Mouse (Mus musculus): ENCODE measurements at regions not wholly inside any gene's neighbourhood (a gene's known extent, or its start where the extent isn't known, plus 50 kb on each side); places are given as distances from the start of the nearest gene placed in this dataset.

DNA sequence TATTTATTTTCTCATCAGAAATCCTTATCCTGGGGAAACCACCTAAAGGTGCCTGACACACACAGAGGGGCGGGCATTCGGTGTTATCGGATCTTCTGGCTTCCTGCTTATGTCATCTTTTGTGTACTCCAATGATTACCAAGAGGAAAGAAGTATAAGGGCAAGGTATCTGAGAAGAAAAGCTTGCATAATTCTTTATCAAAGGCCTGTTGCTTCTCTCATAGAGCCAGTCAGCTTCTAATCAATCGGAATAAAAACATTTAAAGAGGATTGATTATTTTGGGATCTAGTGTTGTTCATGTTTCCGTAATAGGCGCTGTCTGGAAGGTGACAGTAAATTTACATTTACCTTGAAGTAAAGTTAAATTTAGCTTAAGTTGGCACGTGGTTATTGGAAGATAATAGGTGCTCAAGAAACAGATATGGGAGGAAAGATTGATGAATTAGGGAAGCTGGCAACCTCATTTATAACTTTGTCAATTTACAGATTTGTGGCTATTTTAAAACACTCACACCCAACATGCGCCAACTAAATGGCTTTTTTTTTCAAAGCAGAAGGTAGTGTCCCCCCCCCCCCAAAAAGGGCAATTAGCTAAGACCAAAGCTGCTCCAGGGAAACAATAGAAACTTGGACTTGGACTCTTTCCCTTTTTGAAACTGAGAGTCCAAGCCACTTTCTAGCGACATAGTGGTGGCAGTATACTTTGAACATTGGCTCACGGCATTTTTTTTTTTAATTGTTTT, 98.3 kb upstream of the Cpm start:
- TF ChIP-seq CTCF (IDR thresholded peaks at IDR 0.05), result no peak
- intact Hi-C loops (cut with DNase I), result no loop called here
- no peak for DNase-seq
- Histone ChIP-seq H3K4me3 (no peak overlapping the region), H3K27ac (no peak overlapping the region)

DNA sequence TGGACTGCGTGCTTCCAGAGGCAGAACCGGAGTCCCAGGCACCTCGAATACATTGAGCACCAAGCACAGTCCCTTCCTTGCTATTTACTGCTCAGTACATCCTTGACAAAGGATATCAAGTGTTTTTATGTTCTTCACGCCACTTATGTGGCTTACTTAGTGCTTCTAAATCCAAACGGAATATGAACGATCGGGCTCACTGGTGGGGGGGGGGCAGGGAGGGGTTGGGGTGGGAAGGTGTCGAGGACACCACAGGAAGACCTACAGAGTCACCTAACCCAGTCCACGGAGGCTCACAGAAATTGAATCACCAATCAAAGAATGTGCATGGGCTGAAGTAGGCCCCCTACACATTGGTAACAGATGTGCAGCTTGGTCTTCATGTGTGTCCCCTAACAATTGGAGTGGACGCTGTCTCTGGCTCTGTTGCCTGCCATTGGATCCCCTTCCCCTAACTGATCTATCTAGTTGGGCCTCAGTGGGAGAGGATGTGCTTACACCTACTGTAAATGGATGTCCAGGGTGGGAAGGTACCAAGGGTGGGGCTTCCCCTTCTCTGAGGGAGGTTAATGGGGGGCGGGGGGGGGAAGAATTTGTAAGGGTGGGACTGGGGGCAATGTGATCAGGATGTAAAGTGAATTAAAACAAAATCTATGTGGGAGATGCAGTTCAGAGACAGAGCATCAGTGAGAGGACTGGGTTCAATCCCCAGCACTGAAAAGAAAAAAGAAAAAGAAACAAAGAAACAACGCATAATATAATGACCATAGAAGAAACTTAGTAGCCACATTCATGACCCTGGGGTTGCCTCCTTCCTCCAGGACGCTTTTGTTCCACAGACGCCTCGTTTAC, 99.1 kb upstream of the Cpm start:
- no peak overlapping the region for H3K27ac ChIP-seq
- no peak for DNase-seq
- H3K4me3 ChIP-seq, result no peak overlapping the region
- TF ChIP-seq CTCF (IDR thresholded peaks at IDR 0.05), result no peak
- intact Hi-C loops (cut with DNase I), result no loop called here

DNA sequence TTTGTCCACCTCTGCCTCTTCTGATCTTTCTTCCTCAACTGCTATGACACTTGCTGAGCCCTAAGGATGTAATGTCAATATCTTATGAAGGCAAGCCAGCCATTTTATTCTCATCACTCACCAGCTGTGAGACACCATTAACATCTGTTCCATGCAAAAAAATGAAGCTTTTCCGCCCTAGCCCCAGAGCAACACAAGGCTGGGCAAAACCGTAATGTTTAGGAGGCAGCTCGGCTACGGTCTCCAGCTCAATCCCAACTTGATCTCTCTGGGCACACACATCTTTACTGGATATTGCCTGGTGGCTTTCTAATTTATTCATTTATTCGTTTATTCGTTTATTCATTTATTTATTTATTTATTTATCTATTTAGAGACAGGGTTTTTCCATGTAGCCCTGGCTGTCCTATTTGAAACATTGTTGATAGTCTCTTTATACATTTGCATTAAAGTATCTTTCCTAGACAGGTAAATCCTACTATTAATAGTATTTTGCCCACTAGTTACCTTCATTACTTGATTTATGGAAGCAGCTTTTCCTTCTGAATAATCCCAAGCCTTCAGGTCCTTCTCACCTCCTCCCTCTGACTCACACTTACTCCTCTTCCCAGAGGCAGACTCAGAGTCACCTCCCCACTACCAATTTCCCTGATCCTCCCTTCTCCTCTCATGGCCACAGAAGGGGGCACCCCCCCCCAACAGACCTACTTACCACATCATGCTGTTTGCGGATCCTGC, 99.9 kb upstream of the Cpm start:
- no peak for TF ChIP-seq CTCF (IDR thresholded peaks at IDR 0.05)
- DNase-seq, result no peak
- intact Hi-C loops (cut with DNase I), result no loop called here
- Histone ChIP-seq H3K27ac (no peak overlapping the region), H3K4me3 (no peak overlapping the region)

DNA sequence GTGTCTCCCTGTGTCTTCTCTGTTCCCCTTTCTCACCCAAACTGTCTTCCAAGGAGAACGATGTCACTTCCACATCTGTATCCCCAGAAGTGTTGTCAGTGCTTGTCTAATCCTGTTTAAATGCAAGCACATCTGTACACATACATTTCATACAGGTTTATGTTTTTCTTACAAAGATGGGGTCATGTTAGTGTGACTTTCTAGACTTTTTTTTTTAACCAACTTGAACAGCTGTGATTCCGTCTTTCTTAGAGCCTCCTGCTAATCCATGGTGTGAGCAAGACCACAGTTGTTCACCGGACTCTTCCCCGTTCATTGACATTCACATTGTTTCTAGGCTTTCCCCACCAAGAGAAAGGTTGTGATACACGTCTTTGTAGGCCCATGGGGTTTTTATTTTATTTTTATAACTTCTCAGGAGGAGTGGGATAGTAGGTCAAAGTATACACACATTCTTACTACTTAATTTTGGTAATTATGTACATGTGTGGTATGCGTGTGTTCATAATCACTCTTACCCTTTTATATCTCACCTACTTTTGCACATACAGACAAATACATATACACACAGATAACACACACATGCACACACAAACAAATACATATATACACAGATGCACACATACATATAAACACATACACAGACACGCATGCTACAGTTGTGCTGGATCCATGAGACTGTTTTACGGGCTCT, 100.6 kb upstream of the Cpm start:
- DNase-seq, result no peak
- Histone ChIP-seq H3K27ac (no peak overlapping the region), H3K4me3 (no peak overlapping the region)
- intact Hi-C loops (cut with DNase I), result no loop called here
- TF ChIP-seq CTCF (IDR thresholded peaks at IDR 0.05), result no peak

DNA sequence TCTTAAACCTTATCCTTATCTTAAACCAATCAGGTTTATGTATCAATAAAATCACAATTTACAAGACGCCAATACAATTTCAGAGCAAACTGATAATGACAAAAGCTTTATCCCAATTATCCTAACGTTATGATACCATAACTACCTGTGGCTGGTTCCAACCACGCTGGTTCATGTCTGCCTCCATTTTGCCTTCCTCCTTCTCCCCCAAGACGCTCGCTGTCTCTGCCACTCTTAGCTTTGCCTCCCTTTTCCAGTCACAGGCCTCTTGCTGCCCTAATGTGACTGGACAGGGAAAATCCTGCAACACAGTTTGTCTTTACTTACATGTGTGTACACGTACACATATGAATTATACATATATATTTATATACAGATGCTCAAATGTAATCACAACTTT, 101.3 kb upstream of the Cpm start:
- Histone ChIP-seq H3K4me3 (no peak overlapping the region), H3K27ac (no peak overlapping the region)
- intact Hi-C loops (cut with DNase I), result no loop called here
- TF ChIP-seq CTCF (IDR thresholded peaks at IDR 0.05), result no peak
- no peak for DNase-seq

DNA sequence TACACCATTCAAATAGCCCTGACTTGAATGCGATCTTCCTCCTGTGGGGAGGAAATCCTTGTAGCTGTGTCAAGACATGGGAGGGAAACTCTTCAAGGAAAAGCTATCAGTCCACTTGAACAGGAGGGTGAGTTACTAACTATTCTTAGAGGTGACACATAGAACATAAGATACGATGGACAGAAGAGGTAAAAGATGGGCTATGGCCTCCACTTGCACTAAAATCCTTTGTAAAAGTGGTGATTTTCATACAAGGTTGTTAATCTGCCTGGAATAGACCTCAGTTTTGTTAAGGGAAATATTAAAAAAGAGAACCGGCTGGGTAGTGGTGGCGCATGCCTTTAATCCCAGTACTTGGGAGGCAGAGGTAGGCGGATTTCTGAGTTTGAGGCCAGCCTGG, 102.1 kb upstream of the Cpm start:
- intact Hi-C loops (cut with DNase I), result no loop called here
- TF ChIP-seq CTCF (IDR thresholded peaks at IDR 0.05), result no peak
- H3K4me3 ChIP-seq, result no peak overlapping the region
- no peak for DNase-seq
- H3K27ac ChIP-seq, result no peak overlapping the region

DNA sequence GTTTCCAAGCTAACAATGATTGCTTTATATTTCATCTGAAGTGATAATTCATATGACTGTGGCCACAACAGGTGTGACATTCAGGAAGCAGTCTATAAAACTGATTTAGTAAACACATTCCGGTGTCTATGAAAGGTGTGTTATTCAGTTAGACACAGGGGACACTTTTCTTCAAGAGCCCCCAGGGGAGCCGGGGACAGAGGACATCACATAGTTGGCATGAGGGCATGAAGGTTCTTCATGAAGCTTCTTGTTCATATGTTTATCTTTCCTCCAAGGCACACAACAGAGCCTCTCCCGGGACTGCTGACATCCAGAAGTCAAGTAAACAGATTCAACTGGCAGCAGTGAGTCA, 102.5 kb upstream of the Cpm start:
- no peak for TF ChIP-seq CTCF (IDR thresholded peaks at IDR 0.05)
- intact Hi-C loops (cut with DNase I), result no loop called here
- Histone ChIP-seq H3K4me3 (no peak overlapping the region), H3K27ac (no peak overlapping the region)
- no peak for DNase-seq

DNA sequence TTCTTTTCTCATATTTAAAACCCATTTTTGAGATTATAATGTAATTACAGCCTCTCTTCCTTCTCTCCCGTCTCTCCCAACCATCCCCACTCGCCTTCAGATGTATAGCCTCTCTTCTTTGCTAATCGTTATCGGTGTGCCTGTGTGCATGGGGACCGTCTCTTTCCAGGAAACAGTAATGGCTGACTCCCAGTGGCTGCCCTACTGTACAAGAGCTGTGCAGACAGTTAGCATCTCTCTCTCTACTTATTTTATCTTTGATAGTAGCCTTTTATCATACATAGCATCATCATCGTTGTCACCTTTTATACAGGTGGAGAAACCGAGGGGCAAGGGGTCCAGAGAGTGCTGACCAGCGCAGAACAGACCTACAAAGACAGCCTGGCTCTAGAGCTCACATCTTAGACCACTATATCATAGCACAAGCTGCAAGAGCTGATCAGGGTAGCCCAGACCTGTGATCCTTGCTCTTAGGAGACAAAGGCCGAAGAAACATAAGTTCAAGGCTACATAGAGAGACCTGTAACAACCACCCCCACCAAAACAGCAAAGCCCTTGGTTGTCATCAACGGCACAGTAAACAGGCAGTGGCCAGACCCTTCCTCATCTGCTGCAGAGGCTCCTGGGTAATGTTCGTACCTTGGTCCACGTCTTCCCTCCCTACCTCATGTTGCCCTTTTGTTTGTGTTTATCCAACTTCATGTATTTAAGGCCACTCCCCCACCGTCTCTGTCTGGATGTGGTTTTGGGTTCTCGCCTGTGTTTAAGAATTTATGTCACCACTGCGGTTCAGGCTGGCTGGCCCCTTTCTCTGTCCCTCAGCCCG, 103.1 kb upstream of the Cpm start:
- DNase-seq, result no peak
- TF ChIP-seq CTCF (IDR thresholded peaks at IDR 0.05), result no peak
- intact Hi-C loops (cut with DNase I), result no loop called here
- Histone ChIP-seq H3K27ac (no peak overlapping the region), H3K4me3 (no peak overlapping the region)

DNA sequence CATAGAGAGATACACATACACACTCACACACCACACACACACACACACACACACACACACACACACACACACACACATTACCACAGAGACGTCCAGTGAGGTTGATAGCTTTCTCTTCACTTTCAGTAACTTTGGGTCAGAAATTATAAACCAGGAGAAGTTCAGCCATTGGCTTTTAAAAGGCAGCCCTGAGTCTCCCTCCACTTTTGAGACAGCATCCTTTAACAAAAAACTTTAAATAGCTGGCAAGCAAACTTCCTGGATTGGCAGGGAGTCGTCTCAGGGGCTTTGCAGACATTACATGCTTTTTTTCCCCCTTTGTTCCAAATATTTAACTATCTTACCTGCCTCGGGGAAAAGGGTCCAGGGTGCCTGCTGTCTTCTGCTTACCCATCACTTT, 103.7 kb upstream of the Cpm start:
- no peak for TF ChIP-seq CTCF (IDR thresholded peaks at IDR 0.05)
- H3K27ac ChIP-seq, result no peak overlapping the region
- no peak overlapping the region for H3K4me3 ChIP-seq
- no peak for DNase-seq
- intact Hi-C loops (cut with DNase I), result no loop called here

DNA sequence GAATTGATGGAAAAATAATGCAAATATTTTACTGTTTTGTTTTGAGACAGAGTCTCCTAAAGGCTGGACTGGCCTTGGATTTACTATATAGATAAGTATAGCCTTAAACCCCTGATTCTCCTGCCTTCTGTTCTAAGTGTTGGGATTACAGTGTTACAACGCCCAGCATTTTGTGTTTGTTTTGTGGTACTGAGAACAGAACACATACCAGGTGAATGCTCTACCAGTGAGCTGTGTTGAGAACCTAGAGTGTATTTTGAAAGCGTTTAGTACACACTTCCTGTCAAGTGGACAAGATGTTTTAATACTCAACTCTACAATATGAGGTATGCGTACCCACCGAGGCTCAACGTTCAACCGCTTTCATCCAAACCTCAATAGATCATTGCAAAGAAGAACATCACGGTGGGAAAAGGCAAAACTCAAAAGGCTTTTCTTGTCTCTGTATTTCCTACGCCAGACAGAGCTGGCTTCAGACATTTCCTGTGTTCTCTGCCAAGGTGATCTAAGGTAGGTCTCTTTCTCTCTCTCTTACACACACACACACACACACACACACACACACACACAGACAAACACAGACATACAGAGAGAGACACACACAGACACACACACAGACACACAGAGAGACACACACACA, 104.3 kb upstream of the Cpm start:
- no peak for DNase-seq
- no peak for TF ChIP-seq CTCF (IDR thresholded peaks at IDR 0.05)
- intact Hi-C loops (cut with DNase I), result no loop called here
- Histone ChIP-seq H3K27ac (no peak overlapping the region), H3K4me3 (no peak overlapping the region)

DNA sequence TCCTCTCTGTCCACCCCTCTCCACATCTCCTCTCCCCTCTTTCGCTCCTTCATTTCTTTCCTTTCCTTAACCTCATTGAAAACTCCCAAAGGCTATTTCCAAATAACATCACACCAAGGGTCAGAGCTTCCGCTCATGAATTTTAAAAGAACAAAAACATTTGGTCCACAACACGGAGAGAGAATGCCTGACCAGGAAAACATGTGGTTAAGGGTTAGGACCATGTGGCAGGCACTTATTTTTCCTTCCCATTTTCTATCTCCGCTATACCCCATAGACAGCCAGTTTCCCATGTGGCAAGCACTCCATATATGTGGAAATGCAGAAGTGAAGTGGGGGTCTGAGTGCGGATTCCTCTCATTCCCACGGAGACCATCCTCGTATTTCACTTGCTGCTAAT, 105.2 kb upstream of the Cpm start:
- no peak overlapping the region for H3K4me3 ChIP-seq
- no peak for TF ChIP-seq CTCF (IDR thresholded peaks at IDR 0.05)

More for the DNA sequence above, 105.2 kb upstream of the Cpm start:
- no peak overlapping the region for H3K27ac ChIP-seq
- DNase-seq, result no peak
- intact Hi-C loops (cut with DNase I), result no loop called here

Measured in gastrocnemius, adult 2 months (tissue).